Mouse (Mus musculus): ENCODE measurements at regions not wholly inside any gene's neighbourhood (a gene's known extent, or its start where the extent isn't known, plus 50 kb on each side); places are given as distances from the start of the nearest gene placed in this dataset.

DNA sequence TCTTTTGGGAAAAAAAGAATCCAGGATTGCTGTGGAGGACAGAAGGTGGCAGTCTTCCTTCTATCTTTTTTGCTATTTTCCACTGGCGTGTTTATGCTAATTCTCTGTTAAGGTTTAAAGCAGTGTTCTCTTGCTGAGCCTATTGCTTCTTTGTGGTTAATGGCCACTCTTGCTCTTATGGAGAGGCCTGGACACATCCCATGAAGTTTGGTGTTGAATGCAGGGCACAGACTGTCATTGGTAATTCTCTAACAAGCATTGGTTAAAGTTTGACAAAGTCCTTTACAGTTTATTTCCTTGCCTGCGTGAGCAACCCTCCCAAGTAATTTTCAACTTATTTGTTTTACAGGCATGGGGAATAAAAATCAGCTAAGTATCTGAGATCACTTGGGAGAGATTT lies 165.1 kb upstream of the Pdcd1 start:
- DNase-seq, result no peak

GRCm38 (mm10) chr1:94208929-94209328 lies 156.6 kb upstream of the Pdcd1 start:
- DNase-seq, result no peak

DNA sequence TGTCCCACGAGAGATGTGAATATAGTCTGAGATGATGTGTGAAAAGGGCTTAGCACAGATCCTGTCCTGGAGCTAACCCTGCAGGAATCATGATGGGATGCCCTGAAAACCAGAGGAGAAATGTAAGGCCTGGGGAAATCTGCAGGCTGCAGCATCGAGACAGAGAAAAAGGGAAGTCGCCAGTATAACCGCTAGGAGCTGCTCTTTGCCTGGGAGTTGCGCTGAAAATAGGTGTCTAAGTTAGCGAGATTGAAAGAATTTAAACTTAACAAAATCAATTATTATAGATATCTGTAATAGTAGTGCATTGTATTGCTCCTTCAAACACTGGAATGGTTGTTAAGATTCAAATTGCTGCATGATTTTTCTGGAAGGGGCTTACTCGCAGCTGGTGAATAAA lies 155.5 kb upstream of the Pdcd1 start:
- no peak for DNase-seq

GRCm38 (mm10) chr1:94203281-94203680 lies 150.9 kb upstream of the Pdcd1 start:
- no peak for DNase-seq

DNA sequence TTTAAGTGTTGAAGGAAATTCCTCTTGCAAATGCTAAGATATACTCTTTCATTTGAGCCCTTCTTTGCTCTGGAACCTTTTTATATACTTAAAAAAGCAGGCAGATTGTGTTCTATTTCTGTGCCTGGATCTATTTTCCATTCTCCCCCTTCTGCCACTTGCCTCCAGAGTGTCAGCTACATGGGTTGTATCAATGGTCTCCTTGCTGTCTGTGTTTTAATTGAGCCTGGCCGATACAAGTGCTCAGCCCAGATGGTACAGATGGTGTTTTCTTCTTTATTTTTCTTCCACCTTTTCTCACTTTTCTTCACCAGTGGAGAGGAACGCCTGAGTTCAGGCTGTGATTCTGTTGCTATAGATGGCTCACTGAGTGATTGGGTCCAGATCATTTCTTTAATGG lies 131.5 kb upstream of the Pdcd1 start:
- no peak for DNase-seq

- no peak for DNase-seq
Measured at GRCm38 (mm10) chr1:94149958-94150357, 97.6 kb upstream of the Pdcd1 start.

- DNase-seq, result no peak
Measured at GRCm38 (mm10) chr1:94147015-94147414, 94.7 kb upstream of the Pdcd1 start.

DNA sequence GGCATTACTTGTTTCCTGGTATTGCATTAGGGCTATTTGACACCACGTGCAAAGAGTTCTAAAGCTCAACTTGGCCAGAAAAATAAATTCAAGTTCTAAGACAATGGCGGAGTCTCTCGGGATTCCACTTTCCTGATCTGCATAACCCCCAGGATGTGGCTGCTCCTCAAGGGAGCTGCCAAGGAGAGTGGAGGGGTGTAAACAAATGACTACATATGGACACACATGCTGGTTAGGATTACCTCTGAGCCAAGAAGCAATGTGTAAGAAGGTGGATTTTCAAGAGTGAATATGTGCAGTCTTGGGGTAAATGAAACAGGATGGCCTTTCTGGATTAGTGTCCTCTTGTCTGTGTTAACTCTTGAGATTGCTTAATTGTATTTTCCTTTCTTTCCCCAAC lies 88.2 kb upstream of the Pdcd1 start:
- DNase-seq, result no peak

GRCm38 (mm10) chr1:94139445-94140062 lies 87.2 kb upstream of the Pdcd1 start:
- no peak for DNase-seq

DNA sequence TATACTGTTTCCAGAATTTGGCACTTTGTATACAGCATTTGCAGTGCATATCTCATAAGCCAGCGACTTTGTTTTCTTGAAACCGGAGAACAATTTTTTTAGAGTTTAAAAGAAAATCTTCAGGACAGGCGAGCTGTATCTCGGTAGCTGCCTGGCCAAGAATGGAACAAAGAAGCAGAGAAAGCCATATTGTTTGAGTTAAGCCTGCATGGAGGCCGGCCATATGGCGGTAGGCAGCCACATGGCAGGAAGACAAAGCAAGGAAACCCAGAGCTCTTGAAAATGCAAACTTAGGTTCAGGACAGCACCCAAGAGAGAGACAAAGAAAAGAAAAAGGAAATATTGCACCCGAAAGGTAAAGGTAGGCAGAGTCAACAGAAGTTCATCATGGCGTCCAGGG lies 84.4 kb upstream of the Pdcd1 start:
- no peak for DNase-seq

Measured in kidney, postnatal 4 days (tissue).